Mouse (Mus musculus) forebrain, embryonic 16.5 days (tissue): ENCODE measurements around the gene Plekhg2. TPM values are rescaled to one million over a fixed set of nuclear protein-coding genes. Genes with fewer than 3 reads are reported as not detected.

ENCODE experiments used
- ATAC-seq: fragments of 200-750 bp; cut with Nextera tagmentation; 2 replicates; pipeline ENCODE4 v1.8.0; 2017; ENCODE audit warnings: mild to moderate bottlenecking, moderate library complexity
- H3K27ac ChIP-seq: fragments of 300-500 bp; sonication (generic); 2 replicates; pipeline ENCODE4 v1.5.1; 2014; ENCODE audit warnings: low read length, control low read depth
- H3K27me3 ChIP-seq: fragments of 300-500 bp; sonication (generic); replicated peaks from 2 replicates; pipeline ENCODE4 v1.6.1; 2014; ENCODE audit warnings: low read length; ENCODE audit not compliant: control insufficient read depth, insufficient read depth
- H3K36me3 ChIP-seq: fragments of 300-500 bp; sonication (generic); 2 replicates; pipeline ENCODE4 v1.6.1; 2014; ENCODE audit not compliant: control insufficient read depth, insufficient read depth
- H3K4me1 ChIP-seq: fragments of 300-500 bp; sonication (generic); replicated peaks from 2 replicates; pipeline ENCODE4 v1.6.1; 2014; ENCODE audit warnings: low read length; ENCODE audit not compliant: control insufficient read depth, insufficient read depth
- H3K4me2 ChIP-seq: fragments of 300-500 bp; sonication (generic); 2 replicates; pipeline ENCODE4 v1.6.1; 2014; ENCODE audit warnings: mild to moderate bottlenecking, low read length, control low read depth
- H3K4me3 ChIP-seq: fragments of 300-500 bp; sonication (generic); replicated peaks from 2 replicates; pipeline ENCODE4 v1.5.1; 2014; ENCODE audit warnings: mild to moderate bottlenecking, low read length, control low read depth
- H3K9ac ChIP-seq: fragments of 300-500 bp; sonication (generic); replicated peaks from 2 replicates; pipeline ENCODE4 v1.6.1; 2014; ENCODE audit warnings: low read depth, low read length, control low read depth
- H3K9me3 ChIP-seq: fragments of 300-500 bp; sonication (generic); 2 replicates; pipeline ENCODE4 v1.6.1; 2016; ENCODE audit warnings: low read length; ENCODE audit not compliant: control insufficient read depth
- WGBS: fragments of 180-500 bp; shearing (Covaris S2); extraction: QIAGEN DNeasy Blood & Tissue Kit; methylation state at CpG from one replicate; pipeline ENCODE4 v1.1.7; 2014; 5-methylcytosine and 5-hydroxymethylcytosine counted together
- polyA plus RNA-seq: library from polyadenylated mRNA; unstranded; fragments of >200 nt; fragmentation: Nextera tagmentation; extraction: Ambion mirVana; gene quantifications from 2 replicates; pipeline ENCODE4 v1.2.1, GENCODE M21; 2015

The Plekhg2 gene
- polyA plus RNA-seq, 1 experiment from 2014 or later = 50.8 TPM

DNA sequence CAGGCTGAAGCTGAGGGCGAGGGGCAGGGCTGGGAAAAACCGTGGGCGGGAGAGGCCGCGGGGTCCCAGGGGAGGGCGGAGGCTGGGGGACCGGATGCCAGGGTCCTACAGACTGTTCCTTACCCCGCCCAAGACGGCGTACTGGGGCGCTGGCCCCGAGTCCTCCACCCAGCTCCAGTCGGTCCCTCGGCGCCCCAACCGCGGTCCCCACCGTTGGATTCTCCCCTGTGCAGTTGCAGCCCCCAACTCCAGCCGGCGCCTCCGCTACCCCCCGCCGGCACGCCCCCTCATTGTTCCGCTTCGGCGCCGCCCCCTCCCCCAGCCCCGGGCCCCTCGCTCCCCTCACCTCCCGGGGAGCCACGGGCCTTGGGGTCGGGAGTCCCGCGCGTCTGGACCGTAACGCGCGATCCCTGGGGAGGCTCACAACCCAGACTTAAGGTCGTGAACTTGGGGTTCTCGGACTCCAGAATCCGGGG lies 847 bp downstream of the Plekhg2 start:
- Histone ChIP-seq H3K9me3 (no peaks in the 10 kb centered on the region), H3K27ac (peak overlapping the region; percentile 83), H3K4me3 (peak overlapping the region; percentile 75), H3K27me3 (no peaks in the 10 kb centered on the region), H3K4me2 (peak overlapping the region; percentile 88), H3K36me3 (peaks cover 5% of the 10 kb centered on the region; the same call in 1 of the 2 replicates), H3K9ac (peak overlapping the region; percentile 85), H3K4me1 (peaks cover 34% of the 10 kb centered on the region)
- WGBS = 1% methylated on average over 40 of the region's 43 CpGs
- ATAC-seq = peak; percentile 2; the same call in 1 of the 2 replicates

- no peak for ATAC-seq
- Histone ChIP-seq H3K27ac (peak overlapping the region; percentile 83), H3K9me3 (no peaks in the 10 kb centered on the region), H3K4me3 (peak overlapping the region; percentile 75), H3K4me1 (peaks cover 28% of the 10 kb centered on the region), H3K36me3 (peaks cover 5% of the 10 kb centered on the region; the same call in 1 of the 2 replicates), H3K9ac (peak overlapping the region; percentile 85), H3K4me2 (peak overlapping the region; percentile 88), H3K27me3 (no peaks in the 10 kb centered on the region)
- WGBS = 5% methylated on average over 11 of the region's 11 CpGs
These were observed 1.4 kb downstream of the Plekhg2 start for GRCm38 (mm10) chr7:28370977-28371513.

DNA sequence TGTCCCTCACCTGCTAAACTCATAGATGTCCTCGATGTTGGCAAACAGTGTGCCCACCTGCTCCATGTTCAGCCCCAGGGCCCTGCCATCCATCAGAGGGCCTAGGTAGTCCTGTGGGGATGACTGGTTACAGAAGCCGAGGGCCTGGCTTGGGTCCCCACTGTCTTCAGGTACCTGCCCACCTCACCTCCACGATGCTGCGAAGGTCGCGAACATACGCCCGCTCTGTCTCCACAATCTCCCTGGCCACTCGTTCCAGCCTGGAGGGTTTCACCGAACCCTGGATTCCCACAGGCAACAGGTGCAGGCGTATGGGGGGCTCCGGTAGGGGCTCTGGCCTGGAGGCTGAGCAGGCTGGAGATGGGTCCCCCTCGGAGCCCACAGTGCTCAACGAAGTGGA lies 2.3 kb downstream of the Plekhg2 start:
- Histone ChIP-seq H3K4me1 (peaks cover 23% of the 10 kb centered on the region), H3K4me3 (peak overlapping the region; percentile 75), H3K9ac (peak overlapping the region; percentile 85), H3K4me2 (peak overlapping the region; percentile 88), H3K27me3 (no peaks in the 10 kb centered on the region), H3K27ac (no peak overlapping the region), H3K36me3 (peaks cover 5% of the 10 kb centered on the region; the same call in 1 of the 2 replicates), H3K9me3 (no peaks in the 10 kb centered on the region)
- WGBS = 94% methylated on average over 14 of the region's 14 CpGs
- no peak for ATAC-seq

- Histone ChIP-seq H3K9me3 (no peaks in the 10 kb centered on the region), H3K4me3 (no peak overlapping the region), H3K4me1 (peaks cover 18% of the 10 kb centered on the region), H3K9ac (no peak overlapping the region), H3K36me3 (peaks cover 13% of the 10 kb centered on the region), H3K27me3 (no peaks in the 10 kb centered on the region), H3K27ac (no peak overlapping the region), H3K4me2 (no peak overlapping the region)
- 92% methylated on average over 16 of the region's 16 CpGs for WGBS
- no peak for ATAC-seq
These were observed 4.0 kb downstream of the Plekhg2 start for GRCm38 (mm10) chr7:28368276-28368920.

GRCm38 (mm10) chr7:28367663-28368275 lies 4.6 kb downstream of the Plekhg2 start:
- Histone ChIP-seq H3K27me3 (no peaks in the 10 kb centered on the region), H3K4me3 (no peak overlapping the region), H3K4me2 (no peak overlapping the region), H3K9ac (no peak overlapping the region), H3K4me1 (peaks cover 18% of the 10 kb centered on the region), H3K36me3 (peaks cover 14% of the 10 kb centered on the region), H3K9me3 (no peaks in the 10 kb centered on the region), H3K27ac (no peak overlapping the region)
- WGBS = 90% methylated on average over 16 of the region's 16 CpGs
- no peak for ATAC-seq

- Histone ChIP-seq H3K9me3 (no peaks in the 10 kb centered on the region), H3K4me1 (peaks cover 3% of the 10 kb centered on the region), H3K27ac (no peak overlapping the region), H3K4me3 (no peak overlapping the region), H3K36me3 (peaks cover 28% of the 10 kb centered on the region), H3K9ac (no peak overlapping the region), H3K4me2 (no peak overlapping the region), H3K27me3 (no peaks in the 10 kb centered on the region)
- WGBS = 89% methylated on average over 16 of the region's 16 CpGs
- ATAC-seq = no peak
These were observed 9.8 kb downstream of the Plekhg2 start for GRCm38 (mm10) chr7:28362441-28363060.

DNA sequence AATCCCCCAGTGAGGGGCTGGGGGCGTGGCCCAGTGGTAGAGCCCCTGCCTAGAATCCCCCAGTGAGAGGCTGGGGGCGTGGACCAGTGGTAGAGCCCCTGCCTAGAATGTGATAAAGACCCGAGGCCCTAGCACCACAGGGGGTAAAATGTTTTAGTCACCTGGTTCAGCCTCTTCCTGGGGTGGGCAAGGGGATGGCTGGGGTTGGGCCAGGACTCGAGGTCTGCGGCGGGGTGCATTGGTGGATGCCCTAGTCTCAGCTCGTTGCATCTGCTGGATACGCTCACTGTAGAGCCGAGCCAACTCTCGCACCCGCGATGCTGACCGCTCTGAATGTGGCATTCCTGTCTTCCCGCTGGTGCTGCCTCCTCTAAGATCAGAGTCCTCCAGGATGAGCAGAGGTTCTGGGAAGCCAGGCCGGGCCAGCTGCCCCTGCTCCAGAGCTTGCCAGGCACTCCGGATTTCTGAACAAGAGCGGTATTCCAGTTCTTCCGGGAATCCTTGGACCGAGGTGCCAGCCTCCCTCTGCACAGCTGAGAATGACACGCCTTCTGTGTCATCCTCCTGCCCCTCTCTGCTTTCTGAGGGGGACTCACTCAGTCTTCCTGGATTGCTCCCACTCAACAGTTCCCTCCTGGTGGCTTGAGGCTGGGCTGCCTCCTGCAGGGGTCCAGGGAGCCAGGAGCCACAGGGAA lies 10.6 kb downstream of the Plekhg2 start:
- 95% methylated on average over 19 of the region's 20 CpGs for WGBS
- peaks cover 23% of the 10 kb centered on the region for H3K36me3 ChIP-seq
- H3K27ac ChIP-seq = no peak overlapping the region
- no peak overlapping the region for H3K9ac ChIP-seq
- no peak overlapping the region for H3K4me2 ChIP-seq
- H3K27me3 ChIP-seq = no peaks in the 10 kb centered on the region
- peaks cover 3% of the 10 kb centered on the region for H3K4me1 ChIP-seq
- no peak overlapping the region for H3K4me3 ChIP-seq
- ATAC-seq = no peak
- H3K9me3 ChIP-seq = no peaks in the 10 kb centered on the region

DNA sequence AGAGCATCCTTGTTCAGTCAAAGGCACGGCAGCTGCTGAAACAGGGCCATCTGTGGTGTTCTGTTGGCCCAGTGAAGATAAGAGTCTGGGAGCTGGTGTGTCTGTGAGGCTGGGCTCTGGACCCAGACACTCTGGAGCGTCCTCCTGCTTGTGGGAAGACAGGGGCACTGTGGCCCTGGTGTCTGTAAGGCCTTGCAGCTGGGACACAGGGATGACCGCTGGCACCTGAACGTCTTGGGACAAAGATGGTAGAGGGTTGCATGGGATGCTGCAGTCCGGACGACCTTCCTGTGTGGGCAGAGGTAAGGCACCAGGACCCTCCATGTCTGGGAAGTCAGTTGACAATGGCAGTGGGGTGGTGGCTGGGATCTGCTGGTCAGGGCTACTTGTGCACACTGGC lies 12.1 kb downstream of the Plekhg2 start:
- Histone ChIP-seq H3K4me1 (peaks cover 3% of the 10 kb centered on the region), H3K36me3 (peaks cover 23% of the 10 kb centered on the region), H3K27ac (no peak overlapping the region), H3K4me2 (no peak overlapping the region), H3K27me3 (no peaks in the 10 kb centered on the region), H3K9me3 (no peaks in the 10 kb centered on the region), H3K4me3 (no peak overlapping the region), H3K9ac (no peak overlapping the region)
- ATAC-seq = no peak
- WGBS = 95% methylated on average over 6 of the region's 6 CpGs

DNA sequence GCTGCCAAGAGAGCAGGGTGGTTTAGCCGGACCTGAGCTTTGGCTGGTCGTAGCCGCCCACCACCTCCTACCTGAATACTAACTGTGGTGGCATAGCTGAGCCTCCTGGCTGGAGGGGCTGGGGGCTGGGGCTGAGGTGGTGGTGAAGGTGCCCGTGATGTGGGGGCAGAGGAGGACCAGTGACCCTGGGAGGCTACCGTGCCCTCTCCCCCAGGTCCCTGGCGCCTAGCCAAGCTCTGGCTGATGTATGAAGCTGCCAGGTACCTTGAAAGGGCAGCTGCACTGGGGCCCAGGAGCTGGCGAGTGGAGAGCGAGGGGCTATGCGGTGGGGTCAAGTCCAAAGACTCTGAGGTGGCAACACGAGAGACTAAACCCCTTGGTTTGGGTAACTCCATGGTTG lies 12.5 kb downstream of the Plekhg2 start:
- Histone ChIP-seq H3K4me2 (no peak overlapping the region), H3K9ac (no peak overlapping the region), H3K27me3 (no peaks in the 10 kb centered on the region), H3K4me3 (no peak overlapping the region), H3K27ac (no peak overlapping the region), H3K36me3 (peaks cover 21% of the 10 kb centered on the region), H3K4me1 (peaks cover 3% of the 10 kb centered on the region), H3K9me3 (no peaks in the 10 kb centered on the region)
- WGBS = 91% methylated on average over 10 of the region's 10 CpGs
- no peak for ATAC-seq
